Mouse (Mus musculus) embryonic facial prominence, embryonic 12.5 days (tissue): Measurements from ENCODE around the gene Slc34a3. TPM values are rescaled to one million over a fixed set of nuclear protein-coding genes. Genes with fewer than 3 reads are reported as not detected.
"Not testable (repeated sequence)": the region's sequence is repeated elsewhere in the genome, so short reads cannot be mapped to it uniquely, and the experiment has no call there.

ENCODE experiments used
- ATAC-seq: fragments of 200-750 bp; cut with Nextera tagmentation; 2 replicates; pipeline ENCODE4 v1.8.0; 2017; ENCODE audit not compliant: insufficient number of reproducible peaks, insufficient read depth, low FRiP score, low TSS enrichment
- H3K27ac ChIP-seq: fragments of 300-500 bp; sonication (generic); 2 replicates; pipeline ENCODE4 v1.5.1; 2016; ENCODE audit warnings: mild to moderate bottlenecking
- H3K27me3 ChIP-seq: fragments of 300-500 bp; sonication (generic); 2 replicates; pipeline ENCODE4 v1.6.1; 2016; ENCODE audit warnings: mild to moderate bottlenecking, moderate library complexity
- H3K36me3 ChIP-seq: fragments of 300-500 bp; sonication (generic); 2 replicates; pipeline ENCODE4 v1.6.1; 2016; ENCODE audit warnings: mild to moderate bottlenecking
- H3K4me1 ChIP-seq: fragments of 300-500 bp; sonication (generic); 2 replicates; pipeline ENCODE4 v1.6.1; 2016
- H3K4me2 ChIP-seq: fragments of 300-500 bp; sonication (generic); replicated peaks from 2 replicates; pipeline ENCODE4 v1.6.1; 2016; ENCODE audit warnings: mild to moderate bottlenecking, moderate library complexity
- H3K4me3 ChIP-seq: fragments of 300-500 bp; sonication (generic); 2 replicates; pipeline ENCODE4 v1.5.1; 2016; ENCODE audit warnings: mild to moderate bottlenecking
- H3K9ac ChIP-seq: fragments of 300-500 bp; sonication (generic); 2 replicates; pipeline ENCODE4 v1.6.1; 2016; ENCODE audit warnings: mild to moderate bottlenecking, moderate library complexity
- H3K9me3 ChIP-seq: fragments of 300-500 bp; sonication (generic); 2 replicates; pipeline ENCODE4 v1.6.1; 2016; ENCODE audit warnings: mild to moderate bottlenecking, moderate library complexity
- WGBS: fragments of 180-500 bp; shearing (Covaris S2); methylation state at CpG from one replicate; pipeline ENCODE4 v1.1.7; 2016; 5-methylcytosine and 5-hydroxymethylcytosine counted together
- polyA plus RNA-seq: library from polyadenylated mRNA; unstranded; fragments of >200 nt; fragmentation: Nextera tagmentation; extraction: Ambion mirVana; gene quantifications from 2 replicates; pipeline ENCODE4 v1.2.1, GENCODE M21; 2016

Gene Slc34a3
- polyA plus RNA-seq, 1 experiment from 2014 or later: not detected

DNA sequence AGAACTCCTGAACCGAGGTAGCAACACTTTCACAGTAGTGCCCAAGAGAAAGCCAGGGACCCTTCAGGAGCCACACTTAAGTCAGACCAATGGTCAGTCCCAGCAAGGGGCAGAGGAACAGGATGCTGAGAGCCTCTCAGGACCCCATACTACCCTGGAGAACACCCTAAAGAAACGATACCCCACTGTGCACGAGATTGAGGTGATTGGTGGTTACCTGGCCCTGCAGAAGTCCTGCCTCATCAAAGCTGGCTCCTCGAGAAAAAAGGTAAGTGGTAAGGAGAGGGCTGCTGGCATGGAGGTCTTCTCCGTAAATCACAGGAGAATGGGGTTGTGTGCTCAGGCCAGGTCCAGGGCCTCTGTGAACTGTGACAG, 30.1 kb upstream of the Slc34a3 start:
- Histone ChIP-seq H3K36me3 (peaks cover 14% of the 10 kb centered on the region), H3K27me3 (peaks cover 23% of the 10 kb centered on the region), H3K9ac (0 out of 2 replicates have a peak overlapping the region, but pooled peaks have one; percentile 74), H3K27ac (no peak overlapping the region), H3K9me3 (no peaks in the 10 kb centered on the region), H3K4me2 (peak overlapping the region; percentile 98; the same call in 1 of the 2 replicates), H3K4me3 (peak overlapping the region; percentile 58), H3K4me1 (peaks cover 34% of the 10 kb centered on the region)
- ATAC-seq: no peak
- 80% methylated on average over 5 of the region's 5 CpGs for WGBS

GRCm38 (mm10) chr2:25263623-25264285, 29.6 kb upstream of the Slc34a3 start:
- Histone ChIP-seq H3K27me3 (peaks cover 23% of the 10 kb centered on the region), H3K9ac (peak overlapping the region; percentile 74), H3K4me3 (peak overlapping the region; percentile 58), H3K27ac (no peak overlapping the region), H3K36me3 (peaks cover 9% of the 10 kb centered on the region; the same call in 1 of the 2 replicates), H3K9me3 (no peaks in the 10 kb centered on the region), H3K4me2 (peak overlapping the region; percentile 98), H3K4me1 (peaks cover 34% of the 10 kb centered on the region)
- no peak for ATAC-seq
- WGBS: 21% methylated on average over 12 of the region's 12 CpGs

DNA sequence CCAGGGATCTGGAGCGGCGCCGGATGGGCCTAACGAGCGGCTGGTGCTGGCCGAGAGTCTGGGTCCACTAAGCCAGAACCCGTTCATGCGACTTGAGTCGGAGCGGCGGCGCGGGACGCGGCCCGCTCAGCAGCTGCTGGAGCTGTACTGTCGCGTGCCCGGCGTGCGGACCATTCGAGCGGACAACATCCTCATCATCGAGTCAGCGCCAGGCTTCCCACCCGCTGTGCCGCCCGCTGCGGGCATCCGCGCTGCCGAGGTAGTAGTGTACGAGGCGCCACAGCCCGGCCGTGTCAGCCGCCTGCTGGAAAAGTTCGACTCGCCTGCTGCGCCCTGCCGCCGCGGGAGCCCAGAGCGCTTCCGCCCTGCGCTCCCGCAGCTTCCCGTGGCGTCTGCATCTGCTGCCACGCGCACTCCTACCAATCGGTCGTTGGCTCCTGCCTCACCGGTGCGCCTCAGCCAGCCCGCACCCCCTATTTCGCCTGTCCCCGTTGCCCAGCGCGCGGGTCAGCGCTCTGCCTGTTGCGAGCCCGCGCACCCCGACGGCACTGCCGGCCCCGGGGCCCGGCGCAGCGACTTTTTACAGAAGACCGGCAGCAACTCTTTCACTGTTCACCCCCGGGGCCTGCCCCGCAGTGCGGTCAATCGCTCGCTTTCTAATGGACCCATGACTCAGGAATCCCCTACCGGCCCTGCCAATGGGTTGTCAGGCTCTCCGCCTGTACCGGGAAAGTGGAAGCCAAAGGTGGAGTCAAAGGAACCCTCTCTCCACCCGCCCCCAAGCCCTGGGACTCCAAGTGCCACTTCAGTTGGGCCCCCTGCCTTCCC, 28.8 kb upstream of the Slc34a3 start:
- Histone ChIP-seq H3K9ac (peak overlapping the region; percentile 74), H3K4me1 (peaks cover 34% of the 10 kb centered on the region), H3K4me3 (peak overlapping the region; percentile 58), H3K9me3 (no peaks in the 10 kb centered on the region), H3K4me2 (peak overlapping the region; percentile 98), H3K27me3 (peaks cover 23% of the 10 kb centered on the region), H3K36me3 (peaks cover 7% of the 10 kb centered on the region; the same call in 1 of the 2 replicates), H3K27ac (no peak overlapping the region)
- ATAC-seq: no peak; the same call in 1 of the 2 replicates
- WGBS: under 1% methylated on average over 82 of the region's 82 CpGs

- Histone ChIP-seq H3K9me3 (no peaks in the 10 kb centered on the region), H3K36me3 (peaks cover 6% of the 10 kb centered on the region; the same call in 1 of the 2 replicates), H3K27me3 (peaks cover 23% of the 10 kb centered on the region), H3K27ac (peak within 1 kb of the TSS; percentile 14; the same call in 1 of the 2 replicates), H3K4me3 (peak within 1 kb of the TSS; percentile 58), H3K4me2 (peak within 1 kb of the TSS; percentile 98), H3K4me1 (peaks cover 33% of the 10 kb centered on the region), H3K9ac (peak within 1 kb of the TSS; percentile 74)
- WGBS: 0% methylated on average over 39 of the region's 39 CpGs
- ATAC-seq: peak; percentile 99
Observed at GRCm38 (mm10) chr2:25262291-25262767, 28.2 kb upstream of the Slc34a3 start, which contains the start of gene Tprn. Gene Tprn, plus strand, starts transcription at chr2:25262618.

- H3K9ac ChIP-seq: no peak overlapping the region
- H3K4me2 ChIP-seq: peak overlapping the region; percentile 98
- H3K4me3 ChIP-seq: peak overlapping the region; percentile 58
- 0 out of 2 replicates have a peak, but pooled peaks cover 2% of the 10 kb centered on the region for H3K36me3 ChIP-seq
- 42% methylated on average over 12 of the region's 12 CpGs for WGBS
- peaks cover 31% of the 10 kb centered on the region for H3K4me1 ChIP-seq
- H3K27me3 ChIP-seq: peaks cover 23% of the 10 kb centered on the region
- no peaks in the 10 kb centered on the region for H3K9me3 ChIP-seq
- no peak for ATAC-seq
- H3K27ac ChIP-seq: peak overlapping the region; percentile 14; the same call in 1 of the 2 replicates
Observed at GRCm38 (mm10) chr2:25261870-25262269, 27.7 kb upstream of the Slc34a3 start.

DNA sequence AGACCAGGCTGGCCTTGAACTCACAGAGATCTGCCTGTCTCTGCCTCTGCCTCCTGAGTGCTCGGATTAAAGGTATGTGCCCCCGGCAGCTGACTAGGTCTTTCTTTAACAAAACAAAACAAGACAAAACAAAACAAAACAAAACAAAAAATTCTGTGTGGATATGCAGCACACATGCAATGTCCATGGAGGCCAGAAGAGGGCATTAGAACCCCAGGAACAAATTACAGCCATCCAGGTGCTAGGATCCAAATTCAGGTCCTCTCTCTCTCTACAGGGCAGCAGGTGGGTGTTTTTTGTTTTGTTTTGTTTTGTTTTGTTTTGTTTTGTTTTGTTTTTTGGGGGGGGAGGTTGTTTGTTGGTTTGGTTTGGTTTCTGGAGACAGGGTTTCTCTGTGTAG, 24.7 kb upstream of the Slc34a3 start:
- peaks cover 23% of the 10 kb centered on the region for H3K4me1 ChIP-seq
- ATAC-seq: no peak
- no peaks in the 10 kb centered on the region for H3K9me3 ChIP-seq
- H3K36me3 ChIP-seq: no peaks in the 10 kb centered on the region
- peaks cover 11% of the 10 kb centered on the region for H3K27me3 ChIP-seq
- no peak overlapping the region for H3K4me3 ChIP-seq
- H3K27ac ChIP-seq: no peak overlapping the region
- H3K4me2 ChIP-seq: no peak overlapping the region
- no peak overlapping the region for H3K9ac ChIP-seq
- 55% methylated on average over 2 of the region's 2 CpGs for WGBS

GRCm38 (mm10) chr2:25257250-25257649, 23.1 kb upstream of the Slc34a3 start:
- not testable (repeated sequence) for H3K9me3 ChIP-seq, H3K27ac ChIP-seq, H3K4me3 ChIP-seq, ATAC-seq, H3K4me2 ChIP-seq, H3K36me3 ChIP-seq, H3K27me3 ChIP-seq, H3K9ac ChIP-seq
- 90% methylated on average over 5 of the region's 5 CpGs for WGBS
- H3K4me1 ChIP-seq: peaks cover 14% of the 10 kb centered on the region

DNA sequence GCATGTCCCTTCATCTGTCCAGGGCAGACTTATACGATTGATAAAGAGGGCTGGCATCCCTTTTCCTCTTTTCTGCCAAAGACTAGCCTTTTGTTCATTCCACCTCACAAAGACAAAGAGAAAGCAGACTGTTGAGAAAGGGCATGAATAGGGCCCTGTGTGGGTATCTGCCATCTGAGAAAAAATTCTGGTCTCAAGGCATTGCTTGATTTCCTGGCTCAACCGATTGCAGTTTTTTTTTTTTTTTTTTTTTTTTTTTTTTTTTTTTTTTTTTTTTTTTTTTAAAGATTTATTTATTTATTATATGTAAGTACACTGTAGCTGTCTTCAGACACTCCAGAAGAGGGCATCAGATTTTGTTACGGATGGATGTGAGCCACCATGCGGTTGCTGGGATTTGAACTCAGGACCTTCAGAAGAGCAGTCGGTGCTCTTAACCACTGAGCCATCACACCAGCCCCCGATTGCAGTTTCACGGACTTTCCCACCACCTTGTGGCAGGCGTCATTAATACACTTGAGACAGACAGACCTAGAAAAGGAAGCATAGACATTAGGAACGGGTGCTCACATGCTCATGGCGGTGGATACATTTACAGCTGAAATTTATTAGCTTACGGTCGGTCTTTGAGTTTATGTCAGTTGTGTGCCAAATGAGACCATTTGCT, 22.4 kb upstream of the Slc34a3 start:
- H3K27ac ChIP-seq, H3K36me3 ChIP-seq, H3K9me3 ChIP-seq, H3K9ac ChIP-seq, ATAC-seq, H3K27me3 ChIP-seq: not testable (repeated sequence)
- H3K4me1 ChIP-seq: peaks cover 14% of the 10 kb centered on the region
- 59% methylated on average over 12 of the region's 12 CpGs for WGBS
- peak overlapping the region; percentile 97 for H3K4me2 ChIP-seq
- H3K4me3 ChIP-seq: peak overlapping the region; percentile 98

- H3K36me3 ChIP-seq: peaks cover 5% of the 10 kb centered on the region
- peak within 1 kb of the TSS; percentile 87 for H3K9ac ChIP-seq
- H3K9me3 ChIP-seq: no peaks in the 10 kb centered on the region
- peak within 1 kb of the TSS; percentile 98 for H3K4me3 ChIP-seq
- WGBS: under 1% methylated on average over 39 of the region's 39 CpGs
- peaks cover 14% of the 10 kb centered on the region for H3K4me1 ChIP-seq
- no peaks in the 10 kb centered on the region for H3K27me3 ChIP-seq
- H3K4me2 ChIP-seq: peak within 1 kb of the TSS; percentile 97
- H3K27ac ChIP-seq: peak within 1 kb of the TSS; percentile 74
- ATAC-seq: peak; percentile 58
Observed at GRCm38 (mm10) chr2:25255284-25255779, 21.2 kb upstream of the Slc34a3 start, which contains the start of gene Tmem203. Gene Tmem203, plus strand, starts transcription at chr2:25255439.

GRCm38 (mm10) chr2:25252331-25252730, 18.2 kb upstream of the Slc34a3 start:
- Histone ChIP-seq H3K27me3 (no peaks in the 10 kb centered on the region), H3K9me3 (no peaks in the 10 kb centered on the region), H3K4me2 (no peak overlapping the region), H3K4me1 (peaks cover 14% of the 10 kb centered on the region), H3K4me3 (no peak overlapping the region), H3K9ac (no peak overlapping the region), H3K27ac (no peak overlapping the region), H3K36me3 (peaks cover 34% of the 10 kb centered on the region)
- ATAC-seq: no peak
- 83% methylated on average over 1 of the region's 1 CpGs for WGBS
